In the genomic region with DNA sequence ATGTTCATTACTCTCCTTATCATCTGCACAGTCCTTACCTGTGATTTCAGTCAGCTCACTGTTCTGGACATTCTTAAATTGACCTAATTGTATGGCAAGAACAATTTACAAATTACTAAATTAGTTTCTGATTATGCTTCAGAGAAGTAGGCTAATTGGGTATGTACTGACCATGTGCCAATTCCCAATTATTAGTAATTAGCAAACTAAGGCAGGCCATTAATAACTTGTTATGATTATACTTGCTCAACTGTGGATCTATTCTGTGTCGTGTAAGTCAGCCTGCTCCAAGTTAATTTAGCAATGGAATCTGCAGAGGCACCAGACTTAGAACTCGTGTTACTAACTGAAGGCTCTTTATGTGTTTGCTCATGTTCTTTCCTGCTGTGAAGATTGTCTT, we compare ENCODE assay signal across 22 mouse cellular contexts.
DNase-seq lines count a peak whose midpoint lies in the region; ATAC-seq and TF ChIP-seq lines count a peak whose summit lies in the region.
"Had no signal": no experiment of that assay in that cellular context is flagged by ENCODE, and none has a peak within 500 bp of the region (broad histone marks: within the 10 kb centered on the region; RNA-seq: fewer than 3 reads in every experiment).

No protein-coding gene starts in this region.

- no peaks in the 10 kb centered on the region for H3K27me3 ChIP-seq in forebrain, embryonic 13.5 days
- no peaks in the 10 kb centered on the region for H3K27me3 ChIP-seq in forebrain, postnatal 0 days (ENCODE audit: insufficient read depth, low read length)
- H3K27me3 ChIP-seq: CH12.LX, Patski had no signal

- TF ChIP-seq CTCF in forebrain, postnatal 0 days (IDR thresholded peaks at IDR 0.05; ENCODE audit: low read depth), result no peak

- H3K4me3 ChIP-seq in forebrain, embryonic 13.5 days, result no peak overlapping the region
- no peak overlapping the region for H3K4me3 ChIP-seq in forebrain, postnatal 0 days (ENCODE audit: low read depth, low read length)

- no peak overlapping the region for H3K9ac ChIP-seq in forebrain, embryonic 13.5 days
- no peak overlapping the region for H3K9ac ChIP-seq in forebrain, postnatal 0 days

- WGBS in forebrain, embryonic 13.5 days, result 19% methylated on average over 2 of the region's 2 CpGs
- 16% methylated on average over 2 of the region's 2 CpGs for WGBS in forebrain, postnatal 0 days

- H3K4me1 ChIP-seq in forebrain, embryonic 13.5 days, result peaks cover 15% of the 10 kb centered on the region
- no peaks in the 10 kb centered on the region for H3K4me1 ChIP-seq in forebrain, postnatal 0 days (ENCODE audit: insufficient read depth)

- ATAC-seq in forebrain, embryonic 13.5 days, result 0 out of 2 replicates have a peak, but pooled peaks have one; percentile 28
- no peak for ATAC-seq in forebrain, postnatal 0 days
- ATAC-seq in erythroblast, adult 5-6 weeks (replicated peaks; ENCODE audit: low FRiP score, poor library complexity, severe bottlenecking), result no peak
- ATAC-seq: activated CD4-positive, CD25-positive, alpha-beta regulatory T cell, adult 4 months; CD4-positive, CD25-positive, alpha-beta regulatory T cell, adult 4 months; Patski had no signal

- H3K27ac ChIP-seq in forebrain, embryonic 13.5 days, result no peak overlapping the region
- no peak overlapping the region for H3K27ac ChIP-seq in forebrain, postnatal 0 days (ENCODE audit: low read depth, low read length)

- H3K36me3 ChIP-seq in forebrain, embryonic 13.5 days (ENCODE audit: poor library complexity, severe bottlenecking), result peaks cover 7% of the 10 kb centered on the region
- H3K36me3 ChIP-seq in forebrain, postnatal 0 days (ENCODE audit: insufficient read depth), result peaks cover 6% of the 10 kb centered on the region

- H3K4me2 ChIP-seq in forebrain, embryonic 13.5 days, result no peak overlapping the region
- H3K4me2 ChIP-seq in forebrain, postnatal 0 days (ENCODE audit: low read depth), result no peak overlapping the region

- no peaks in the 10 kb centered on the region for H3K9me3 ChIP-seq in forebrain, embryonic 13.5 days (replicated peaks)
- no peaks in the 10 kb centered on the region for H3K9me3 ChIP-seq in forebrain, postnatal 0 days (ENCODE audit: low read length)
- H3K9me3 ChIP-seq: G1E had no signal

- no peak for DNase-seq in forebrain, postnatal 0 days
- DNase-seq in retina, postnatal 1 day, result peak; percentile 72
- no peak for DNase-seq in retina, embryonic 14.5 days (ENCODE audit: low spot score)
- DNase-seq in Muller cell, postnatal 12 days (ENCODE audit: inconsistent ontology term), result peak; percentile 62
- DNase-seq: adrenal gland, adult 2 months; adrenal gland, adult 8-10 months; adrenal gland, postnatal 10 days; adrenal gland, postnatal 14 days; adrenal gland, postnatal 25 days; adrenal gland, postnatal 36 days; B cell, adult 2 months; cerebellum, adult 11 months; cerebellum, adult 11-12 months; cerebellum, adult 18-20 months; cerebellum, adult 2 months had no signal

Comparison
In these comparisons a context has a peak if more than half of its experiments do, and no peak if none do; other contexts are left out.
1. DNase-seq: peak in retina, postnatal 1 day (single experiment) and Muller cell, postnatal 12 days (single experiment); none in forebrain, postnatal 0 days (single experiment) and retina, embryonic 14.5 days (single experiment).